Mouse (Mus musculus) intestine, embryonic 14.5 days (tissue): ENCODE data around the gene Dusp7. TPM values are rescaled to one million over a fixed set of nuclear protein-coding genes. Genes with fewer than 3 reads are reported as not detected.

ENCODE experiments used
- ATAC-seq: fragments of 200-750 bp; cut with Nextera tagmentation; replicated peaks from 2 replicates; pipeline ENCODE4 v1.8.0; 2017; ENCODE audit warnings: low read depth, moderate number of reproducible peaks, moderate TSS enrichment, moderate library complexity; ENCODE audit not compliant: low FRiP score, low TSS enrichment
- DNase-seq: peaks from one replicate; pipeline ENCODE4 v3.0.0-alpha.2; 2018; ENCODE audit warnings: low spot score
- H3K27ac ChIP-seq: fragments of 300-500 bp; sonication (generic); 2 replicates; pipeline ENCODE4 v1.5.1; 2014; ENCODE audit warnings: low read depth, mild to moderate bottlenecking, control low read depth
- H3K27me3 ChIP-seq: fragments of 300-500 bp; sonication (generic); replicated peaks from 2 replicates; pipeline ENCODE4 v1.6.1; 2014; ENCODE audit warnings: low read length, control low read depth; ENCODE audit not compliant: control insufficient read depth, insufficient read depth
- H3K36me3 ChIP-seq: fragments of 300-500 bp; sonication (generic); 2 replicates; pipeline ENCODE4 v1.6.1; 2014; ENCODE audit warnings: low read length, control low read depth; ENCODE audit not compliant: control insufficient read depth, insufficient read depth
- H3K4me1 ChIP-seq: fragments of 300-500 bp; sonication (generic); replicated peaks from 2 replicates; pipeline ENCODE4 v1.6.1; 2014; ENCODE audit warnings: low read length, control low read depth, mixed read lengths; ENCODE audit not compliant: control insufficient read depth, insufficient read depth
- H3K4me2 ChIP-seq: fragments of 300-500 bp; sonication (generic); 2 replicates; pipeline ENCODE4 v1.6.1; 2014; ENCODE audit warnings: low read length
- H3K4me3 ChIP-seq: fragments of 300-500 bp; sonication (generic); 2 replicates; pipeline ENCODE4 v1.5.1; 2014; ENCODE audit warnings: low read depth, low read length, control low read depth, mixed read lengths
- H3K9ac ChIP-seq: fragments of 300-500 bp; sonication (generic); 2 replicates; pipeline ENCODE4 v1.6.1; 2014; ENCODE audit warnings: mild to moderate bottlenecking, low read length
- H3K9me3 ChIP-seq: fragments of 300-500 bp; sonication (generic); 2 replicates; pipeline ENCODE4 v1.6.1; 2016; ENCODE audit warnings: low read length, control low read depth; ENCODE audit not compliant: control insufficient read depth
- WGBS: fragments of 180-500 bp; shearing (Covaris S2); extraction: QIAGEN DNeasy Blood & Tissue Kit; methylation state at CpG from one replicate; pipeline ENCODE4 v1.1.7; 2014; 5-methylcytosine and 5-hydroxymethylcytosine counted together
- polyA plus RNA-seq: library from polyadenylated mRNA; unstranded; fragments of >200 nt; fragmentation: Nextera tagmentation; extraction: Ambion mirVana; gene quantifications from 2 replicates; pipeline ENCODE4 v1.2.1, GENCODE M21; 2014

Gene Dusp7
- polyA plus RNA-seq, 1 experiment from 2014 or later: 19.8 TPM

DNA sequence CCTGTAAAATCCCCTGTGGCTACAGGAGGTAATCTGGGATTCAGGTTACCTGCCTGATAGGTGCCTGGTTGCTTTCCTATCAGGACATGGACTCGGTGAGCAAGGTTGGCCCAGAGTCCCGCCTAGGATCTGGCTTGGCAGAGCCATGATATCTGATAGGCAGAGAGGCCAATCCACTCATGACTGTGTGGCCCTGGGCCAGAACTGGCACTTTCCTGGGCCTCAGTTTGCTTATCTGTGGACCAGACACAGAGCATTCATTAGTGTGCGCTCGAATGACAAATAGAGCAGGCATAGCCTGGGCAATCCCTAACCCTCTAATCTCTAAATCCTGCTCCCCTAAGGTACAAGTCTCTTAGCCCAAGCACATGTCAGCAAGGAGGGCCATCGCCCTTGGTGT lies 33.7 kb downstream of the Dusp7 start:
- Histone ChIP-seq H3K27me3 (no peaks in the 10 kb centered on the region), H3K36me3 (no peaks in the 10 kb centered on the region)
- WGBS: 81% methylated on average over 5 of the region's 5 CpGs

GRCm38 (mm10) chr9:106402607-106403375 lies 34.4 kb downstream of the Dusp7 start:
- no peak for ATAC-seq
- no peaks in the 10 kb centered on the region for H3K9me3 ChIP-seq
- H3K4me3 ChIP-seq: no peak overlapping the region
- DNase-seq: no peak
- H3K4me2 ChIP-seq: no peak overlapping the region
- no peak overlapping the region for H3K27ac ChIP-seq
- H3K36me3 ChIP-seq: no peaks in the 10 kb centered on the region
- H3K27me3 ChIP-seq: no peaks in the 10 kb centered on the region
- H3K4me1 ChIP-seq: no peaks in the 10 kb centered on the region
- no peak overlapping the region for H3K9ac ChIP-seq
- WGBS: 78% methylated on average over 16 of the region's 16 CpGs

More for the DNA sequence above, 33.7 kb downstream of the Dusp7 start:
- no peaks in the 10 kb centered on the region for H3K9me3 ChIP-seq
- H3K4me2 ChIP-seq: no peak overlapping the region
- no peak for DNase-seq
- H3K4me3 ChIP-seq: no peak overlapping the region
- no peaks in the 10 kb centered on the region for H3K4me1 ChIP-seq
- no peak overlapping the region for H3K27ac ChIP-seq
- ATAC-seq: no peak
- H3K9ac ChIP-seq: no peak overlapping the region

GRCm38 (mm10) chr9:106405275-106405674 lies 36.8 kb downstream of the Dusp7 start:
- H3K9ac ChIP-seq: no peak overlapping the region
- no peak overlapping the region for H3K27ac ChIP-seq
- H3K4me3 ChIP-seq: no peak overlapping the region
- ATAC-seq (no peak), DNase-seq (no peak)
- peaks cover 3% of the 10 kb centered on the region; the same call in 1 of the 2 replicates for H3K9me3 ChIP-seq
- WGBS: 27% methylated on average over 6 of the region's 6 CpGs
- no peaks in the 10 kb centered on the region for H3K4me1 ChIP-seq
- no peaks in the 10 kb centered on the region for H3K27me3 ChIP-seq
- H3K4me2 ChIP-seq: no peak overlapping the region
- no peaks in the 10 kb centered on the region for H3K36me3 ChIP-seq

DNA sequence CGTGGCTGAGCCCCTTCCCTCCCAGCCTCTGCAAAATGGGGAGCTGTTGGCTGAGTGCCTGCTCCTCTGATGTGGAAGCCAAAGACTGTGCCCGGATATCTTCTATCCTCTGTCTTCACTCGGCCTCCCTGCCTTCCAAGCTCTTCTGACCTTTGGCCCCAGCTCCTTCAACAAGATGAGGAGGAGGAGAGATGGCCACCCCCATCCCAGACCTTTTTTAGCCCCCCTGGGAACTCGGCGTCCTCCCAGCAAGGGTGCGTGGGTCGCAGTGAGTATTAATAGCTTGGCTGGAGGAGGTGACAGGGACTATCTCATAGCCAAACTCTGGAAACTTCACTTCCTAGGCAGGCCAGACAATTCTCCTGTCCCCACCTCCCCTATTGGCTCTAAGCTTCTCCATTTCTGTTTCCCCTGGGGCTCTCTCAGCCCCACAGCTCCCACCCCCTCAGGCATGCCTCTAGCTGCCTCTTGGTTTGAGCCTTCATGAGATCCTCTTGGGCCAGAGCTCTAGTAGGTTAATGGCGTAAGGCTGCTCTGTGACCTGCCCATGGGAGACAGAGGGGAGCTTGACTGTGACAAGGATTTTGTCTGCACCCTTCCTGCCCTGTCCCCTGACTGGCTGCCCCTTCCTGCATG lies 38.1 kb downstream of the Dusp7 start:
- H3K4me2 ChIP-seq: no peak overlapping the region
- WGBS: 46% methylated on average over 8 of the region's 8 CpGs
- no peak for DNase-seq
- 0 out of 2 replicates have a peak, but pooled peaks have one; percentile 14 for ATAC-seq
- no peak overlapping the region for H3K27ac ChIP-seq
- no peaks in the 10 kb centered on the region for H3K36me3 ChIP-seq
- no peak overlapping the region for H3K4me3 ChIP-seq
- H3K9ac ChIP-seq: no peak overlapping the region
- H3K27me3 ChIP-seq: no peaks in the 10 kb centered on the region
- H3K4me1 ChIP-seq: peaks cover 3% of the 10 kb centered on the region; the same call in 1 of the 2 replicates
- peaks cover 3% of the 10 kb centered on the region; the same call in 1 of the 2 replicates for H3K9me3 ChIP-seq

DNA sequence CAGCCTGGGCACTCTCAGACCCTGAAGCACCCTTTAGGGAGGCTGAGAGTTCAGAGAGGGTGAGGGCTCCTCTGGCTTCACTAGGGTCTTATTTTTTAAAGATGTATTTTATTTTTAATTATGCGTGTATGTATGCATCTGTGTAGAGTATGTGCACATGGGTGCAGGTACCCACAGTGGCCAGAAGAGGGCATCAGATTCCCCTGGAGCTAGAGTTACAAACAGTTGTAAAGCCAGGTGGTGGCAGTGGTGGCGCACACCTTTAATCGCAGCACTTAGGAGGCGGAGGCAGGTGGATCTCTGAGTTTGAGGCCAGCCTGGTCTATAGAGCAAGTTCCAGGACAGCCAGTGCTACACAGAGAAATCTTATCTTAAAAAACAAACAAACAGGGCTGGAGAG lies 40.7 kb downstream of the Dusp7 start:
- DNase-seq (no peak), ATAC-seq (no peak)
- WGBS: 99% methylated on average over 4 of the region's 4 CpGs
- H3K27me3 ChIP-seq: no peaks in the 10 kb centered on the region
- H3K4me1 ChIP-seq: peaks cover 3% of the 10 kb centered on the region; the same call in 1 of the 2 replicates
- H3K4me2 ChIP-seq: no peak overlapping the region
- H3K4me3 ChIP-seq: no peak overlapping the region
- no peak overlapping the region for H3K9ac ChIP-seq
- H3K9me3 ChIP-seq: peaks cover 3% of the 10 kb centered on the region; the same call in 1 of the 2 replicates
- no peak overlapping the region for H3K27ac ChIP-seq
- no peaks in the 10 kb centered on the region for H3K36me3 ChIP-seq

GRCm38 (mm10) chr9:106410086-106410650 lies 41.7 kb downstream of the Dusp7 start:
- Histone ChIP-seq H3K9ac (no peak overlapping the region), H3K36me3 (no peaks in the 10 kb centered on the region), H3K4me2 (no peak overlapping the region), H3K4me1 (peaks cover 3% of the 10 kb centered on the region; the same call in 1 of the 2 replicates), H3K9me3 (peaks cover 3% of the 10 kb centered on the region; the same call in 1 of the 2 replicates), H3K27ac (no peak overlapping the region), H3K27me3 (no peaks in the 10 kb centered on the region), H3K4me3 (no peak overlapping the region)
- WGBS: 82% methylated on average over 2 of the region's 2 CpGs
- ATAC-seq: no peak
- DNase-seq: no peak

GRCm38 (mm10) chr9:106411091-106411594 lies 42.7 kb downstream of the Dusp7 start:
- Histone ChIP-seq H3K4me2 (no peak overlapping the region), H3K9me3 (peaks cover 3% of the 10 kb centered on the region; the same call in 1 of the 2 replicates), H3K4me3 (no peak overlapping the region), H3K27ac (no peak overlapping the region), H3K9ac (no peak overlapping the region), H3K36me3 (no peaks in the 10 kb centered on the region), H3K27me3 (no peaks in the 10 kb centered on the region), H3K4me1 (peaks cover 3% of the 10 kb centered on the region; the same call in 1 of the 2 replicates)
- no peak for DNase-seq
- WGBS: 56% methylated on average over 9 of the region's 9 CpGs
- ATAC-seq: no peak

GRCm38 (mm10) chr9:106411729-106412128 lies 43.3 kb downstream of the Dusp7 start:
- Histone ChIP-seq H3K4me3 (no peak overlapping the region), H3K4me2 (no peak overlapping the region), H3K36me3 (no peaks in the 10 kb centered on the region), H3K9ac (no peak overlapping the region), H3K4me1 (peaks cover 3% of the 10 kb centered on the region; the same call in 1 of the 2 replicates), H3K27ac (no peak overlapping the region), H3K9me3 (peaks cover 3% of the 10 kb centered on the region; the same call in 1 of the 2 replicates), H3K27me3 (no peaks in the 10 kb centered on the region)
- no peak for DNase-seq
- 65% methylated on average over 6 of the region's 6 CpGs for WGBS
- ATAC-seq: no peak
